Mouse (Mus musculus) ZHBTc4 (cell line): ENCODE measurements around the gene Kcnk10.

ENCODE experiments used
- DNase-seq: peaks from one replicate; pipeline ENCODE4 v3.0.0-alpha.2; 2011; ENCODE audit warnings: low read depth, low spot score

The Kcnk10 gene

DNA sequence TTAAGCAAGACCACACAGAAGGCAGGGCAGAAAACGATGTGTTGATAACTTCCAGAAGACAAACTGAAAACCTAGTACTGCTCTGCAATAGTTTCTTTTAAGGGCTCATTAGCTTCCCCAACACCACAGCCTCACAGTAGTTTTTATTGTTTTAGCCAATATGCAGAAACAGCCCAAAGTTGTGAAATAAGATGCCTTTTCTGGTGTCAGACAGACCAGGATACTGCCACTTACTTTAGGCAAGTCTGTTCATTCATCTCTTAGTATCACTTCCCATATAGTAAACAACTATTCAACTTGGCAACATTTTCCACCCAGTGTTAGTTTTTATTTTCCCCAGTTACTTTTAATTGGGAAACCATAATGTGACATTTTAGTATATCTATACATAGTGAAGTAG lies 171.5 kb downstream of the Kcnk10 start:
- no peak for DNase-seq

DNA sequence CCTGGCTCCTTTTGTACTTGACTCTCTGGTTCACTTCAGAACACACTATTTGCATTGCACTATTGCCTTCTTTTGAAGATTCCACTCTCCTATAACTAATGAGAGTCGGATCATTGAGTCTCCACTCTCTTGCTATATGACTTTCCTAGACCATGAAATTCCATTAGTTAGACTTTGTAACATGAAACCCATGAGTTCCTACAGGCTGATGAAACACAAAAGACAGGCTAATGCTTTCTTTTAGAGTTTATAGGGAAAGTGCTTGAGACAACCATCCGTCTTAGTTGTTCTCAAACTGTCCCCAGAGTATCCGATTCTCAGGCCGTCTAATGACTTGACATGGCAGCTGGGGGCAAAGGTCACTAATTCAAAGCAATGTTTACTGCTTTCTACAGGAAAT lies 172.0 kb downstream of the Kcnk10 start:
- no peak for DNase-seq

DNA sequence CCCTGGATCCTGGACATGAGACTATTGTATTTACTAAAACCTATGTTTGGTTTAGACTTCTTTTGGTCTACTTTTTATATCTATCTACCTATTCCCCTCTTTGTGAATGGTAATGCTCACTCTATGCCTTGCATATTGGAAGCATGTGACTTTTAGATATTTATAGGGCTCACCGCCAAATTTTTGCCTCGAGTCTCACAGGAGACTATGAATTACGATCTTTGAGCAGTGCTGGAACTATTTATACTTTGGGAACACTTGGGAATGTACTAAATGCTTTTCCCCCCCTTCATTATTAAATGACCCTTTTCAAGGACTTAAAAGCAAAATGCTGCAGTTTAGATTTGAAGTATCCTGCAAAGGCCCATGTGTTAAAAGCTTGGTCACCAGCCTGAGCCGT lies 181.5 kb downstream of the Kcnk10 start:
- DNase-seq = no peak

DNA sequence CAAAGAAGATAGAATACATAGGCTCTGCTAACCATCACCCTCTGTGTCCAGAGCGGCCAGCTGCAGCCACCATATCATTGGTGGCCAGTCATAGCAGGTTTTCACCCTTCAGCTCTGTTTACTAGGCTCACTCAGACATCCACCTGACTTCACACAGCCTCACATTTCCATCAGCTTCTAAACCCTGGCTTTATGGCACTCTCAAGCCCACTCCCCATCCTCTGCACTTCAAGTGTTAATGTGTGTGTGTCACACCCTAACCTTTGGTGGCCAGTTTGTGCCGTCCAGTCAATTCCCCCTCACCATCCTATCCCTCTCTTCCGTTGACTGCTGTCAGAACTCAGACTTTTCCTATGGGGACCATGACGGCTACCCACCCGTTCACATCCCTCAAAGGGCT lies 184.0 kb downstream of the Kcnk10 start:
- no peak for DNase-seq

DNA sequence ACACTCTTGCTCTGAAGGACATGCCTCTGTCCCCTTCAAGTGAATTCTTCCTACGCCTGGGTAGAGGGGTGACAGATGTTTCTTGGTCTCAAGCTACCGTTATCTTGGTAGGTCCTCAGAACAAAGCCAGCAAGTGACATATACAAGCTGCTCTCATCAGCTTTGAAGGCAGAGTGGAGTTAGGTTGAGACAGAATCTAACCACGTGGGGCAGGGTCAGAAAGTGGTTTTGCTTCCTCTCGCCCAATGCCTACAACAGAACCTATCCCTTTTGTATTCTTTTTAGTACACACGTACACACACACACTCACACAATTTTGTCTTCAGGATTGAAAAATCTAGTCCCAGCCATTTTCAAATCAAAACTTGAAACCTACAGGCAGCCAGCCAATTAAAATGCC lies 186.8 kb downstream of the Kcnk10 start:
- no peak for DNase-seq

DNA sequence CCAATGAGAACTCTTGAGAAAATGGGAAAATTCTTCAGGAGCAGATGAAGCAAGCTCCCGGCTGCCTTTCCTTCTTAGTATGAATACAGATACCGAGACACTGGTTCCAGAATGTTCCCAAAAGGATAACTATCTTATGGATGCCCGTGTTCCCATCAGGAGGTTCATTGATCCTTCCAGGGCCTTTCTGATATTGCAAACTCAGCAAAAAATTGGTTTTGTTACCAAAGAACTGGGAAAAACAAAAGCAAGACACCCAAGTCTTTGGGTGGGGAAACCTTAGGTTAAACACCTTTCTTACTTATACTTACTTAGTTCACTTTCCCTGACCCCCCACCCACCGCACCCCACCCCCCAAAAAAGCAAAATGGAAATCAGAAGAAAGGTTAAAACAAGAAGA lies 188.5 kb downstream of the Kcnk10 start:
- no peak for DNase-seq
